Mouse (Mus musculus) B cell, adult 2 months (primary cell): ENCODE data around the gene Mrpl58.
"Not testable (repeated sequence)": the region's sequence is repeated elsewhere in the genome, so short reads cannot be mapped to it uniquely, and the experiment has no call there.

Source experiments
- DNase-seq, 2 experiments: peaks; one replicate each; pipeline ENCODE4 v3.0.0; 2022

The Mrpl58 gene

DNA sequence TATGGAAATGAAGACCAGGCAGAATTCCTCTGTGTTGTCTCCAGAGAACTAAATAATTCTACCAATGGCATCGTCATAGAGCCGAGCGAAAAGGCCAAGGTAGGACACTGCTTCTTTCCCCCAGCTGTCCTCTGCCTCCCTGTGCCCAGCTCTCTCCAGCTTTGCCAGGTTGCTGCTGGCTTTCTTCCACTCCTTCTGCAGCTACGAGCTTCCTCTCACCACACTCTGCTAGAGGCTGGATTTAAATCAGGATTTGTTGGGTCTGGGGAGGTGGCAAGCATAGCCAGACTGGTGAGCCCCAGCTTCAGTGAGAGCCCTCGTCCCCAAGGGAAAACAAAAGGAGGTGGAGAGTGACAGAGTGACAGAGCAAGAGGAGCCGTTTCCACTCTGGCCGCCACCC is 25.8 kb downstream of the Mrpl58 start:
- no peak for DNase-seq

DNA sequence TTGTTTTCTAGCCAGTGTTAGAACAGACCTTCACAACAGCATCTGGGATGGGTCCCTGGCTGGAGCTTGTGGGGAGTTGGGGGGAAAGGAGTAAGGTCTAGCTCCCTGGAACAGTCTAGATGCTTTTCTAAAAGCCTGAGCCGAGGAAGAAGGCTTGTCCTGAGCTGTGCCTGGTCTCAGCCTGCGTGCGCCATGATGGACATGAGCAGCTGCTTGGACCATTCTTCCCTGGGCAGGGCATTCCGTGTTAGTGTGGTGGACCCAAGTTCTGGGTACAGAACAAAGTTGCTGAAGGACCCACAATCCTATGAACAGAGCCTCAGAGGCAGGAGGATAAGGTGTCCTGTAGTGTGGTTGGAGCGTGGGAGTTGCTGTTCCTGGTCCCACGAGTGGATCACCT is 27.0 kb downstream of the Mrpl58 start:
- DNase-seq = no peak

DNA sequence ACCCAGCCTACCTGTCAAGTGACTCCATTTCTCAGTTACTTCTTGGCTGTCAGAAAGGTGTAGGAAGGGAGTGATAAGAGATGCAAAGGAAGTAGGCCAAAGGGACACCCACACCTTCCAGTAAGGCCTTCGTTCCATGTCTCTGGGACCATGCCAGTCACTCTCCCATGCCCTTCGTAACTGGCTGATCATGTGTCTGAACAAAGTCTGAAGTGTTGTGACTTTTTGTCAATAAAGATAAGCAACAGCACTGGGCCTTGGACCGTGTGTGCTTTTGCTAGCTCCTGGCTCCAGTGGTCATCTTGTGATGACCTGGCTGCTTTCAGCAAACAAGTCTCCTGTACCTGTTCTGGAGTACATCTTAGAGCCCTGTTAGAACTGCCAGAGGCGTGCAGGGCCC is 29.3 kb downstream of the Mrpl58 start:
- DNase-seq = no peak

DNA sequence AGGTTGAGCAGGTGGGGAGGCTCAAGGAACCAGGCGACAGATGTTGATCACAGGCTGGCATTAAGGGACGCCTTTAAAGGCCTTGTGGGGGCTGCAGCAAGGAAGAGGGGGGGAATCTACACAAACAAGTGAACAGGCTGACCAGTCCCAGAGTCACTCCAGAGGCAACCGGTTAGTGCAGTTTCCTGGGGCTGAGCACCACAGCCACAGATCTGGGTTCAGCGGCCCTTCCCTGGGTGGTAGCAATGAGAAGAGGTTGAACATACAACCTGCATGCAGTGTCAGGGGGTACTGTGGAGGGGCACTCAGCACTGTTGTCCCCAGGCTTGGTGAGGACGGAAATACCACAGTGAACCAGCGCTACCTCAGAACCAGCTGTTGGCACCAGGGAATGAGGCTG is 29.8 kb downstream of the Mrpl58 start:
- no peak for DNase-seq

DNA sequence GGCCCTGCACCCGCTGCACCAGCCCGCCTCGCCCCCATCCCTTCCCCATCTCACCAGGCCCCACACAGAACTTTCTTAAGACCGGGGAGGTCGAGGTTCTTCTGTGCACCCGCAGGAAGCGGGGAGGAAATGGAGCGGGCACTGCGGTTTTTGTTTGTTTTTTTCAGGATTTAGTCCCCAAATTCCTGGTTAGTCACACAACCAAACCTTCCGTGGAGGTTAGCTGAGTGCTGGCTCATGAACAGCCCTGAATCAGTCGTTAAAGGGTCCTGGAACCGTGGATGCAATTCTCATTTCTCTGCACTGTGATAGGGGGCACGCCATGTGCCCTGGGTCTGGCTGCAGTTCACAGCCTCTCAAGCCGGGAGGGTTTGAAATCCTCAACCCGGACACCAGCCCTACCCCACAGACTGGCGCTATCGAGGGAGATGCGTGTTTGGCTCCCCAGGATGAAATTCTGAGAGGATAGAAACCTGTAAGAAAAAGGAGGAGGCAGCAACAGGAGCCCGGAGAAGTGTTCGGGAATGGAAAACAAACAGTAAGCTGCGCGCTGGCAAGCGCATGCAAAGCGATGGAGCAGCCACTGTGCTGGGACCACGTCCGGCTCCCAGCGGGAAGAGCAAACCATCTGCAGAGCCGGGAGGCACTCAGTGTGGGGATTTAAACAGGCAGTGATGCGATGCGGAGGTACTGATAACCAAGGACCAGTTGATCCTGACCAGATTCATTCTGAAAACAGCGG is 32.2 kb downstream of the Mrpl58 start:
- no peak for DNase-seq

DNA sequence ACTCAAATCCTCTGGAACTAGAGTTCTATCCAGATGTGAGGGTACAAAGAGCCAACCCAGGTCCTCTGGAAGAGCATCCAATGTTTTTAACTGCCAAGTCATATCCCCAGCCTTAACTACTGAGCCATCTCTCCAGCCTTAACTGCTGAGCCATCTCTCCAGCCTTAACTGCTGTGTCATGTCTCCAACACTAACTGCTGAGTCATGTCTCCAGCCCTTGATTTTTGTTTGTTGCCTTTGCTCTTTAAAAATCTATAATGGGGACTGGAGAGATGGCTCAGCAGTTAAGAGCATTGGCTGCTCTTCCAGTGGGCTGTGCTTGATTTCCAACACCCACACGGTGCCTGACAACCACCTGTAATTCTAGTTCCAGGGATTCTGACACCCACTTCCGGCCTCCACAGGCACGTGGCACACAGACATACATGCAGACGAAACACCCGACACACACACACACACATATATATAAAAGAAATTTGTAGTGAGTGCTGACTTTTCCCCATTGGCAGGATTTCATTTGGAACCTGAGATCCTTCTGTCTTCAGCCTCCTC is 34.1 kb downstream of the Mrpl58 start:
- no peak for DNase-seq

DNA sequence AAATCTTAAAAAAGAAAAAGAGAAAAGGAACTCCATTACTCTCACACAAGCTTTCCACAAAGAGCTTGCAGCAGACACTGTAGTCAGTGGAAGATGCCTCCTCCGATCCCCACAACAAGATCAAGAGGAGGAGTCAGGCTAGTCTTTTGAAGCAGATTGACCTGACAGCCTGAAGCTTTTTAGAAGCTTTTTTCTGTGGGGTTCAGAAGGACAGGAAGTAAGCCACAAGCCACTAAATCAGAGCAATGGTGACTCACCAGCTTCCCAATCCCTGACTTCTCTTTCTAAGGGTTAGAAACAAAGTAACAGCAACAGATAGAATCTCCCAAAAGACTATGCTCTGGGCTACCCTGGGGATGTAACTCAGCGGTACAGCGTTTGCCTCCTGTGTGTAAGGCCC is 35.8 kb downstream of the Mrpl58 start:
- DNase-seq = no peak

DNA sequence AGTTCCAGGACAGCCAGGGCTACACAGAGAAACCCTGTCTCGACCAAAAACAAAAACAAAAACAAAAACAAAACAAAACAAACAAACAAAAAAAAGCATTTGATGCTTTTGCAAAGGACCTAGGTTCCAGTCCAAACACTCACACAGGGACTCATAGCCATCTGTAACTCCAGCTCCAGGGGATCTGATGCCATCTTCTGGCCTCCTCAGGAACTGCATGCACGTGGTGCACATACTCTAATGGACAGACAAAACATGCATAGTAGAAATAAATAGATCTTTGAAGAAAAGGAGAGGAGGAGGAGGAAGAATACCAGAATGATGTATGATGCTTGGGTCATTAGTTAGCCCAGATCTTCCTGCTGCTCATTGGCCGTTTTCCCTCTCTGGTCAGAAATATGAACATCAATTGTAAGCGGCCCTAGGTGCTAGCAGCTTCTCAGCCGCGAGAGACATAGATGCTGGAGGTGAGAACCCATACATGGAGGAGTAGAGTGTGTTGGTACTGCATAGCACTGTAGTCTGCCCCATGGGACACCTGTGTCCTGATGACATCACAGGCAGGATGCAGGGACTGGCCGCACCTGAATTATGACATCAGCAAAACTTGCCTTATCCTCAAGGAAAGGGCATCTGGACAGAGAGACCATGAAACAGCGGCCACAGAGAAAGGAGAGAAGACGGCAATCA is 36.5 kb downstream of the Mrpl58 start, which contains the start of gene Trim80:
Gene Trim80 (plus strand): TSS at position 640 of the 690 bp plus-strand sequence.
- peak; percentile 22 for DNase-seq

DNA sequence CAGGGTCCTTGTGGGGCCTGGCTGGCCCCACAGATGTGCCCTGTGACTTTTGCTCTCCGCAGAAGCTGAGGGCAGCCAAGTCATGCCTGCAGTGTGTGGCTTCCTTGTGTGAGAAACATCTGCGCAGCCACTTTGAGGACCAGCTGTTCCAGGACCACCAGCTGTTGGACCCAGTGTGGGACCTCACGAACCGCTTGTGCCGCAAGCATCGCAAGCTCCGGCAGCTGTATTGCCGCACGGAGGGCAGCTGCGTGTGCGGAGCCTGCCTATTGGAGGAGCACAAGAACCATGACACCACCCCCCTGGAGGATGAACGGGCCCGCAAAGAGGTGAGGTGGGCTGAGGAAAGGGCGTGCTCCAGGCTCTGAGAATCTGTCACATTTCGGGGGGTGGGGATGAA is 37.9 kb downstream of the Mrpl58 start:
- DNase-seq = no peak

DNA sequence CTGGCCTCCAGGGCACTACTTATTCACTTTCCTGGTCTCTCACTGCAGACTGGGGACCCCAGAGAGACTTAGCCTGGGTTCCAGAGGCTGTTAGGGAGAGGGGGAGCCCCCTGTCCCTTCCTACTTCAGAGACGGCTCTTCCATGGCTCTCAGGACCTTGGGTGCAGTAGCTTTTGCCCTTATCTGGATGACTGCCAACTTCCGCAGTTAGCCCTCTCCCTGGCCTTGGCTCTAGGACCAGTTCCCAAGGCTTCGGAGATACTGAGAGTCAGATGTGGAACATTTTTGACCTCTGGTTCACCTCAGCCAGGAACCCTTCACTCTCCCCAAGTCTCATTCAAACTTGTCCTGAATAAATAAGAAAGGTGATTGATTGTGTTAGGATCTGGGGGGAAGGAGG is 43.4 kb downstream of the Mrpl58 start:
- no peak for DNase-seq

DNA sequence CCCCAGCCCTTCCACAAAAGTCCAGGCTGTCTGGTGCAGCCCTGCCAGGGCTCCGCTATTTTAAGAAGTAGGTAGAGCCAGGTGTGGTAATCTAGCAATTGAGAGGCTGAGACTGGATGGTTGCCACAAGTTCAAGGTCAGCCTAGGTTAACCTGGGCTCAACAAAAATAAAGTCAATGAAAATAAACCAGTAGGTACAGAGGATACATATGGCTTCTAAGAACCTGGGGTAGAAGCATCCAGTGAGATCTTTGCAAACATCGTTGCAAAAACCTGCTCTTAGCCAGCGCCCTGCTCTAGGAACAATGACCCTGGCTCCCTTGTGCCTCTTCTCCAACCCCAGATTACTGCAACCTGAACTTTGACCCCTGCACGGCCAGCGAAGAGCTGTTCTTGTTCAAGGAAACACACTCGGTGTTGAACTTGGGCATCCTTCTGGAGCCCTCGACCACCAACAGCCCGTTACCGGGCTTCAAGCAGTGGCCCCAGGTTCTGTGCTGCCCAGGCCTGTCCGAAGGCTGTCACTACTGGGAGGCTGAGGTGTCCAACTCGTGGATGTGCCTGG is 43.9 kb downstream of the Mrpl58 start:
- DNase-seq = no peak

DNA sequence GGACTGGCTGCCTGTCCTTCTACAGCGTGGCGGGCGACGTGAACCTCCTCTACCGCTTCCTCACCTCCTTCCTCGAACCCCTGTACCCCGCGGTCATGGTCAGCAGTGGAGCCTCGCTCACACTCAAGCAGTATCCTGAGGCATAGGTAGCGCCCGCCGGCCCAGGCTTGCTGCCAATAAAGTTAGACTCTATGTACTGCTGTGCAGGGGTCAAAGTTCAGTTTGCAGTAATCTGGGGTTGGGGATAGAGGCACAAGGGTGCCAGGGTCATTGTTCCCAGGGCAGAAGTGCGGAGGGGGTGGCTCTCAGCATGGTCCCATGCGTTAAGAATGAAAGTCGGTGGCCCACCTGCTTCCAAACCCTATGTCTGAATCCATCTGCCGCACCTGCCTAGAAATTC is 44.5 kb downstream of the Mrpl58 start:
- no peak for DNase-seq

DNA sequence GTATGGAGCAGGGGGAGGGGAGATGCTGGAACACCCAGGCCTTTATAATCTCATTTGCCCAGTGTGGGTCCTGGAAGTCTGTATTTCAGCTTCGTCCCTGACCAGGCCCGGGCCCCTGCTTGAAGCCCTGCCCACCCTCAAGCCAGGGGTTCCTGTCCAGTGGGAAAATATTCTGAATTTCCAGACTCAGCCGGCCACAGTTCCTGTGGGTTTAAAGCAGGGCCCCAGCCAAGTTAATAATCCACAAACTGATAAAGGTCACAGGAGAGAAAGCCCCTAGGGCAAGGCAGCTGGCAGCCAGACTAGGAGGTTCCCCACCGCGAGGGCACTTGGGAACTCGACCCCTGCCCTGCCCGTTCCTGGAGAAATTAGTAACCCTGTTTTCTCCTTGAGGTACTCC is 45.4 kb downstream of the Mrpl58 start:
- no peak for DNase-seq

DNA sequence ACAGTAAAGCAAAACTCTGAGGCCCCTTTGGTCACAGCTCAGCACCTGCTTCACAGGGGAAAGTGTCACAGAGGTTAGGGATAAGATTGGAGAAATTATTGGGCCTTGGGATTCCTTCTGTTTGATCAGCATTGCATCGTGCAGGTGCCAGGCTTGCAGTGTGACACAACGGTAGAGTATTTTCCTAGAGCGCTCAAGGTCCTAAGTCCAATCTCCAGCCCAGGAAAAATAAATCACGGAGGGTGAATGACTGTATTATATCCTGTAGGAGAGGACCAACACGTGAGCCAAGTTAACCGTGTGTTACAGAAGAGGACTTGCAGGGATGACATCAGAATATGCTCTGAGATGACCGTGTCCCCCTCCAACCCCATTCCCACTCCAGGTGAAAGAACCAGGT is 46.6 kb downstream of the Mrpl58 start:
- DNase-seq = no peak

DNA sequence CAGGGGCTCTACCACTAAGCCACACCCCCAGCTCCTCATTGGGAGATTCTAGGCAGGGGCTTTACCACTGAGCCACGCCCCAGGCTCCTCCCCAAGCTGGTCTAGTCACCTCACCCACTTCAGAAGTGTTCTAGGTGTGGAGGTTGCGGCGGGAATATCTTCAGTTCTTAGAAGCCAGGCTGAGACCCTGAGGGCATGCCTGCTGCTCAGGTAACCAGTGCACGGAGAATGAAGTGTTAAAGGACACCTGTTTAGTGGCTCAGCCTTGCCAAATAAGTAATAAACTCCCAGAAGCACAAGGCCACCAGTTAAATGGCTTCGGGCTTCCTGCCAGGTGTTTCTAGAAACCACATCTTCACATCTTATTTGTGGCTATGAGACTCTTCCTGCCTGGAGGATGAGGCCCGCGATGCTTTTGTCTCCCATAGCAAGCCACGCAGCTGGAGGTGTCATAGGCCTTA is 48.3 kb downstream of the Mrpl58 start:
- DNase-seq = no peak

DNA sequence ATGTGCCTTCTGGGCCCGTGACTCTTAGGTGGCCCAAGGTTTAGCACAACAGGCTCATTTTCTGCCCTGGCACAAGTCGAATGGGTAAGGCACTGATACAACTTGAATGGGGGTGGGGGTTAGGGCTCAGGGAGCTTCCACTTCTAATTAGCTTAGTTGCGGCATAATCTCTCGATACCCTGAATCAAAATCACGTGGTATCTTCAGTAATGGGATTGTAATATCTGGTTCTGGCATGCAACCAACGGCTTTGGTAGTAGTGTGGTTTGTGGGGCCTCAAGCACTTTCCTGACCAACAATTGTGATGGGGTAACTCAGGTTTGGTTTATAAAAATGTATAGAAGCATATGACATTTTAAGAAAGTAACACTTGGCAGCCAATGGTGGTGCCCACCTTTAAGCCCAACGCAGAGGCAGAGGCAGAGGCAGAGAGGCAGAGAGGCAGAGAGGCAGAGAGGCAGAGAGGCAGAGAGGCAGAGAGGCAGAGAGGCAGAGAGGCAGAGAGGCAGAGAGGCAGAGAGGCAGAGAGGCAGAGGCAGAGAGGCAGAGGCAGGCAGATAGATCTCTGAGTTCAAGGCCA is 48.8 kb downstream of the Mrpl58 start:
- no peak for DNase-seq

DNA sequence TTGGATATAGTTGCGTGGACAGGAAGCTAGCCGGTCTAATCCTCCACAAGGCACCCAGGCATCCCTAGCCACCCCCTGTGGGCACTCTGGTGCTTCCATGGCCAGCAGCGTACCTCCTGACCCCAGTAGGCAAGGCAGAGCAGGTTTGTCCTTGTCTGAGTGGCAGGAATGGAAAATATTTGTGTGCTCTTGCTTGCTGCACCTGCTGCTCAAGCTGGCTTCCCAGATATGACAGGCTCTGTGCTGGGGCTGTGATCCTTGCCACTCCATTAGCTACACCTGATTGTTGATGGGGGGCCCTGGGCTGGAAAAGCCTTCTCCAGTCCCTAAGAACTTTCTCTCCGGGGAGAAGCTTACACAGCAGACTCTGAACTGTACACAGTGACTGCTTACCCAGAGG is 49.8 kb downstream of the Mrpl58 start:
- DNase-seq = no peak

DNA sequence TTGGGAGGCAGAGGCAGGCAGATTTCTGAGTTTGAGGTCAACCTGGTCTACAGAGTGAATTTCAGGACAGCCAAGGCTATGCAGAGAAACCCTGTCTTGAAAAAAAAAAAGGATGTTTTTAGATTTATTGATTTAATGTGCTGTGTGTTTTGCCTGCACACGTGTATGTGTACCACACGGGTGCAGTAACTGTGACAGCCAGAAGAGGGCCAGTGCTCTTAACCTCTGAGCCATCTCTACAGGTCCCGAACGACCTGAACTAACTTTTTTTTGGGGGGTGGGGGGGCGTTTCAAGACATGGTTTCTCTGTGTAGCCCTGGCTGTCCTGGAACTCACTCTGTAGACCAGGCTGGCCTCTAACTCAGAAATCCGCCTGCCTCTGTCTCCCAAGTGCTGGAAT is 51.3 kb downstream of the Mrpl58 start:
- not testable (repeated sequence) for DNase-seq

DNA sequence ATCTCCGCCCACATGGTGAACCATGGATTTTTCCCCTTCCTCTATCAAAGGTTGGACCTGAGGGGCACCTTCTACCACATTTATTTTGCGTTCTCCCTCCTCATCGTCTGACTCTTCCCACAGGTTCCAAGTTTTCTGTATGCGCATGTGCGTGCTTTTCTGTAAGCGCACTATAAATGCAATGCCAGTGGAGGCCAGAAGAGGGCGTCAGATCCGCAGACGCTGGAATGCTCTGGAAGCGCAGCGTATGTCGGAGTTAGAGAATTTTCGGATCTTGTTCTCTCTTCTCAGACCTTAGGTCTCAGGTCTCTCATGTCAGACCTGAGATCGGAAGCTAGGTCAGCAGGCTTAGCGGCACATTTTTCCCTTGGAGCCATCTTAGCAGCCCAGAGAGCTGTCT is 52.1 kb downstream of the Mrpl58 start:
- DNase-seq = no peak

DNA sequence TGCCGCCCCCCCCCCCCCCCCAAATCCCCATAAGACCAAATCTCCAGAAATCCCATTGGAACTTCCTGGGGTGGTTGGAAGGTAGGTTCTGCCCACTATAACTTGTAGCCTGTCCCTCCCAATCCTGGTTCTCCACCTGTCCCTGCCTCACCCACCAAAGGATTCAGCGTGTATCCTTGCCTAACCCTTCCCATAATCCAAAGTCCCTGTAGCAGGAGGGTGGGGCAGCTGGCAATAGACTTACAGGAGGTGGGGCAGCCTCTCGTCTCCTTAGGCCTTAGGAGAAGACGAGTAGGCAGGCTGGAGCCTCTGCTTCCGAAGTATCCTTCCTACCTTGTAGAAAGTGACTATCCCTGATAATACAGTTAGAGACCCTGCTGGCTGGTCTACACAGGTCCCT is 52.6 kb downstream of the Mrpl58 start:
- DNase-seq = no peak

DNA sequence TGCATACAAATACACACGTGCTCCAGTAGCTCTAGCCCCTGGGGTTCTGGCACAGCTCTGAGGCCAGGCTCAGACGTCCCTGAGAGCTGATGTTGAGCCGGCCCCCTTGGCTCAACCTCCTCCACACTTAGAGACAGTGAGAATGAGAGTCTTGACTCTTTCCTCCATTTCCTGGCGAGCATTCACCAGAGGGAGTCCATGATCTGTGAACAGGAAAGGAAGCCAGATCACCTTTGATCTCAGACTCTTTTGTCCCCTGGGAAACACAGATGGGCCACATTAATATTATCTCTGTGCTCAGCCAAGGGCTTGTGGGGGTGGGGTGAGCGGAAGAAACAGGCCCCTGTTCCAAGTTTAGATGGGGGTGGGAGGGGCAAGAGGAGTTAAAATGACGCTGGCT is 53.9 kb downstream of the Mrpl58 start:
- DNase-seq = no peak

DNA sequence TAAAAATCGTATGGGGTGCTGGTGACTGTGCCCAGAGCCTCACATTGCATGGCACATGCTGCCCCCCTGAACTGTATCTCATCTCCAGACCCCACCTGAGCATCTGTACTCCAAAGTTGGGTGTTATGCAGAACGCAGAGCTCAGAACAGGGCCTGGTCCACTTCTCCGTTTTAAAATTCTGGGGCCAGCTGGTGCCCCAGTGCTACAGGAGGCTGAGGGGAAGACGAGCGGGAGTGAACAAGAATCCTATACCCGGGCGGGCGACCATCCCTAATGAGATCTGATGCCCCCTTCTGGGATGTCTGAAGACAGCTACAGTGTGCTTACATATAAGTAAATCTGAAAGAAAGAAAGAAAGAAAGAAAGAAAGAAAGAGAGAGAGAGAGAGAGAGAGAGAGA is 57.4 kb downstream of the Mrpl58 start:
- peak in 1 of 2 experiments; percentile 13 for DNase-seq

DNA sequence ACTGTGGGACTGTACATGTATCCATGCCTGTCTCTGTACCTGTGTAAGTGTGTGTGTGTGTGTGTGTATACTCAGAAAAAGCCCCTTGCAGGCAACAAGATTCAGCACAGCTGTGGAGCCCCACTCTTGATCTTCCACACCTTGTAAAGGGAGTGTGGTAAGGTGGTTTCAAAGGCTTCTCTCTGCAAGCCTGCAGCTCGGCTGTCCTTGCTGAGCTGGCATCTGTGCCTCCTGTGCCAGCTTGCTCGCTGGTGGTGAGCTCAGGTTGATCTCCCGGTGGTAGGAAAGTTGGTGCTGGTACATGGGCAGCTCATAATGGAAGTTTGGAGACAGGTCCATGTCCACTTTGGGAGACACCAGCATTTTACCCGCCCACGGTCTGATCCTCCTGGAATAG is 58.3 kb downstream of the Mrpl58 start:
- no peak for DNase-seq
